Mouse (Mus musculus) cortical plate, adult 2 months (tissue): ENCODE measurements around the gene Cntnap2.

Experiments used
- CTCF ChIP-seq: fragments of 200-500 bp; IDR thresholded peaks from 2 replicates; pipeline ENCODE4 v1.5.1; 2011; ENCODE audit warnings: mild to moderate bottlenecking, control low read depth, low read length; ENCODE audit not compliant: insufficient read depth; ENCODE audit errors: extremely low read depth
- POLR2A ChIP-seq: fragments of 200-500 bp; IDR thresholded peaks from 2 replicates; pipeline ENCODE4 v1.6.1; 2011; ENCODE audit warnings: mild to moderate bottlenecking, low read length, control low read depth; ENCODE audit not compliant: insufficient read depth; ENCODE audit errors: extremely low read depth

GRCm38 (mm10) chr6:47089998-47090397 is 2030.8 kb downstream of the Cntnap2 start:
- no peak for TF ChIP-seq CTCF
- TF ChIP-seq POLR2A = no peak
